Mouse (Mus musculus) C2C12 (cell line): ENCODE results near the gene Ntrk2.

Experiments
- CTCF ChIP-seq: IDR thresholded peaks from one replicate; pipeline ENCODE4 v1.5.1; 2011; ENCODE audit not compliant: control insufficient read depth, insufficient read depth, insufficient read length
- MAX ChIP-seq: IDR thresholded peaks from one replicate; pipeline ENCODE4 v1.6.1; 2011; ENCODE audit warnings: mild to moderate bottlenecking, control low read depth
- MYOD1 ChIP-seq: IDR thresholded peaks from one replicate; pipeline ENCODE4 v1.6.1; 2011; ENCODE audit warnings: low read depth; ENCODE audit not compliant: control insufficient read depth, insufficient read length
- USF1 ChIP-seq: IDR thresholded peaks from one replicate; pipeline ENCODE4 v1.6.1; 2011; ENCODE audit warnings: low read depth, mild to moderate bottlenecking, control low read depth, moderate library complexity

GRCm38 (mm10) chr13:59003807-59004173, 197.4 kb downstream of the Ntrk2 start:
- TF ChIP-seq CTCF (no peak), MAX (no peak), USF1 (no peak), MYOD1 (no peak)
